Mouse (Mus musculus) layer of hippocampus, postnatal 10 days (tissue): ENCODE data around the gene Eps8. TPM values are rescaled to one million over a fixed set of nuclear protein-coding genes. Genes with fewer than 3 reads are reported as not detected.

Experiments used
- DNase-seq, 2 experiments: peaks; one replicate each; pipeline ENCODE4 v3.0.0; 2021; ENCODE audit warnings: low spot score in 2 of 2
- total RNA-seq, 2 experiments: library from RNA; stranded (reverse); gene quantifications; 2 replicates each; pipeline ENCODE4 v1.2.3; 2021

The Eps8 gene
- total RNA-seq, 2 experiments from 2014 or later = 55.5 to 58.6 TPM

DNA sequence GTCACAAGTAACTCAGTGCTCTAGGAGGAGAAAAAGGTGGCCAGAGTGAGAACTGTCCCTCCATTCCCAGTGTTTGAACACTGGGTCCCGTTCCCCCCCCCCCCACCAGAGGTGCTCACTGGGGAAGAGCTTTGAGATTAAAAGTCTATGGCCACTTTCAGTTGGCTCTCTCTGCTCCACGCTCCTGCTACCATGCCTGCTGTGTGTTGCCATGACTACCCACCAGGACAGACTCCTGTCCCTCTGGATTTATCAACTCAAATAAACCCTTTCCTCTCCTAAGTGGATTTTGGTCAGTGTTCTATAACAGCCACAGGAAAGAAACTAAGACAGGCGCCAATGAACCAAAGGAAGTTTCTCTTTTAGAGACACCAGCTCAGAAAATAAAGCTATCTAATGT, 128.9 kb downstream of the Eps8 start:
- no peak for DNase-seq

DNA sequence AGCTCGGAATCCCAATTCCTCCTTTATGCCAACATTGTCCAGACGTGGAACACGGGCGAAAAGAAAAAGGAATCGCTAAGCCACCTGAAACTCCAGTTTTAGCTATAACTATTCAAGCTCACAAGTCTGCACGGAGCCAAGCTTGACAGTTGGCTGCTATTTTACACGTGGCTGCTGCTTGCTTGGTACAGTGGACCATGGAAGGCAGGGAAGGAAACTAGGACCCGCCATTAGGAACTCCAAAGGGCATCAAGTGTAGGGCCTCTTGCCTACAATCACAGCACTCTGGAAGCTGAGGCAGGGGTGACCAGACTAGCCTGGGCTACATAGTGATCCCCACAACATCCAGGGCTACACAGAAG, 134.4 kb downstream of the Eps8 start:
- no peak for DNase-seq

DNA sequence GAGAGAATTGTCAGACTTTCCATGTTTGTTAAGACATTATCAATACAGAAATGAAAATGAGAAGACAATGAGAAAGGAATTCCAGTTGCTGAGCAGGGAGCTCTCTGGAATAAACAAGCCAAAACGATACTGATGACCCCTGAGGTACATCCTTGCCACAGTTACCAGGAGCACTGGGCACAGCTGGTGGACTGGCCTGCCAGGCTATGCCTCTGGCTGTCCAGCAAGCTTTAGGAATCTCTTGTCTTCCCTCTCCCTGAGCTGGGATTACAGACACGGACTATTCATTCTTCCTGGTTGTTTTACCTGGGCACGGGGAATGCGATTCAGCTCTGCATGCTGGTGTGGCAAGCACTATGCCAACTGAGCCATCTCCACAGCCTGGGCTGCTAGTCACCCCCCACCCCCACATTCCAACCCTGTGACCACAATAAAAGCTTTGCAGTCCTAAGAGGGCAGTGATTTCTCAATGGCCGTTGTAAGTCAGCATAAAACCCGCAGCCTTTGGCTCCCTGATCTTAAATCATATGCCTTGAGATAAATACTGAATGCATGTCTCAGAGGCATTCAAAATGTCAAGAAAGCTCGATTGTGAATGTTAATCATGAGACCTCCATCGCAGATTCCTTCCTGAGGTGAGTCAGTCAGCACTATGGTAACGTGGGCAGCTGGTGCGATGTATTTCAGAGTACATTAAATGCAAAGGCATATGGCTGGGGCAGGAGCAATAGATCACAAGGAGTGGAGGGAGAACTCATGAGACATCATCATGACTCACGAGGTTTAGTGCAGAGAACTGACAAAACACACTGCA, 134.9 kb downstream of the Eps8 start:
- no peak for DNase-seq

DNA sequence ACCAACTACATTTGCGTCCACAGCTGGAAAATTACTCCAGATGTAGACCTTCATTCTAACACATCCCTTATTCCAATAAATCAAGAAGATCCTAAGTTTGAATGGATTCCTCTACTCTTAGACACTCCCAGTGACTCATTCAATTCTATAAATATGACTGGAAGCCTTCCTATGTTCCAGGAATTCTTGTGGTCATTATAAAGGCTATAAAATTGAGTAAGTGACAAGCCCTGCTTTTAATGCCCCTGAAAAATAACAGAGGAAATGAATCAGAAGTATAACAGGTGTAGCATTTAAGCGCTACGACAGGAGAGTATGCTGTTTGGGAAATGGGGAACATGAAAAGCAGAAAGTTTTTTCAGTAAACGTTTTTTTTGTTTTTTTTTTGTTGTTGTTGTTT, 139.8 kb downstream of the Eps8 start:
- DNase-seq = no peak

DNA sequence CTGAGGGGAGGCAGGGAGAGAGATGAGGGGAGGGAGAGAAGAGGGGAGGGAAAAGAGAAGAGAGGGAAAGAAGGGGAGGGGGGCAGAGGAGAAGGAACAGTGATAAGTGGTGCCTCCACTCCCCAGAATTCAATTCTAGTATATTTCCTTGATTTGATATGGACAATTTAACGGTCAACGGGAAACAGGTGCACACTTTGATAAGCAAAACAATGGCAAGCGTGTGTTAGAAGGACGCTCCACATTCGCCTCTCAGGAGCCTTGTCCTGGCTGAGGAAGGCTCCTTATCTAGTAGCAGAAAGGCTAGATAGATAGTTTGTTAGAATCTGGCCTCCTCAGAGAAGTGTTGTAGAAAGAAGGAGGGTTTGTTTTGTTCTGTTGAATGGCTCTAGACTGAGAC, 141.9 kb downstream of the Eps8 start:
- no peak for DNase-seq

DNA sequence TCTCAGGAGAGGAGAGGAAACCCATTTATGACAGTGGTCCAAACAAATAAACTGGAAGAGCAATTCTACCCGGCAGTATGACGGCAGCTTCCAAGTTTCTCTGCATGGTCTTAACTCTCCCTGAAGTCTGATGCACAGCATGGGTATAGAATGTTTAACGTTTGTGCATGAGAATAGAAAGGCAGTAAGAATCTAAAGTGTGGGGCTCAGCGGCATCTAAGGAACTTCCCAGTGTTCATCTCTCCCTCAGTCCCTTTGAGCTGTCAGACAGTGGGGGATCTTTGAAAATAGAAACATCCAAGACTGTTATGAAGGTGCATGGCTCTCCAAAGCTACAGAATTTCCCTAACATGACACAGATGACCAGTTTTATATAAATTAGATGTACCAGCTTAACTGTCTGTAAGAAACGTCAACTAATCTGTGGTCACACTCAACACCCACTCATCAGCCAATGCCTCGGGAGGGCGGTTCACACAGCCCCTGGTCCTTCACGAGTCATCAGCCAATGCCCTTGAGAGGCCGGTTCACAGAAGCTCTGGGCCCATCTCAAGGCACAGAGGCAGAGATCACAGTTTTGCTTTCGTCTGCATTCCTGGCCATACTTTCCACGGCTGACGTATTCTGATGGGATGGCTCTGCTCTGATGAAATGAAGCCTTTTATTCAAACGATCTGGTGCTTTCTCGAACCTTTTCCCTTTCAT, 145.2 kb downstream of the Eps8 start:
- no peak for DNase-seq

DNA sequence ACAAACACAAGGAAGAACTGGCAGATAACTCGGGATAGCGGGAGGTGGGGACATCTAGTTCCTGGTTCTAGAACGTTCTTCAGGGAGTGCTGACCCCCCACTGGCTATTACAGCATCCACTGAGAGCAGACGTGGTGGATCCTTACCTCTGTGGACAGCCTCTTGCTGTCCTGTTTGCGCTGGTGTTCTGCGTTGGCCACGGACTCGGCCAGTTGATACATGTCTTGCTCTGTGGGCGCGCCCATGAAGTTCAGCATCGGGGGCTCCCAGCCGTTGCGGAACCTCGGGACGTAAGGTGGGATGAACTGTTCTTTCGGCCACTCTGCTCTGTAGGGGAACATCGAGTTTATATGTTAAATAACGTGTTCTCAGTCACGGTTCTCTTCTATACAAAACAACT, 145.7 kb downstream of the Eps8 start:
- no peak for DNase-seq

DNA sequence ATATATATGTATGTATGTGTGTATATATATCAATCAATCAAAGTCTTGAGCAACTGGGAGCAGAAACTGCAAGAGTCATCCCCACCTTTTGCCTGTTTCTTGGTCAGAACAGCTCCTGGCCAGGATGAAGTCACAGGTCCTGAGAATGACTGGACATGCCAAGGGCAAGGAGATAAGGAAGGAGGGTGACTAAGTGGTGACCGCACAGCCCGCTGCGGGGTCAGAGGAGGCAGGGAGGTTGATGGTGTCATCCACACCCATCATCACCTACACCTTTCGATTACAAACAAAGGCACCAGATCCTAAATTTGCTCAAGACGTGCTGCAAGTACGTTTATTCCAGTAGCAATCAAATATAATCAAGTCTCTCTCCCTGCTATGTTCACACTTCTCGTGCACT, 148.1 kb downstream of the Eps8 start:
- DNase-seq = no peak

DNA sequence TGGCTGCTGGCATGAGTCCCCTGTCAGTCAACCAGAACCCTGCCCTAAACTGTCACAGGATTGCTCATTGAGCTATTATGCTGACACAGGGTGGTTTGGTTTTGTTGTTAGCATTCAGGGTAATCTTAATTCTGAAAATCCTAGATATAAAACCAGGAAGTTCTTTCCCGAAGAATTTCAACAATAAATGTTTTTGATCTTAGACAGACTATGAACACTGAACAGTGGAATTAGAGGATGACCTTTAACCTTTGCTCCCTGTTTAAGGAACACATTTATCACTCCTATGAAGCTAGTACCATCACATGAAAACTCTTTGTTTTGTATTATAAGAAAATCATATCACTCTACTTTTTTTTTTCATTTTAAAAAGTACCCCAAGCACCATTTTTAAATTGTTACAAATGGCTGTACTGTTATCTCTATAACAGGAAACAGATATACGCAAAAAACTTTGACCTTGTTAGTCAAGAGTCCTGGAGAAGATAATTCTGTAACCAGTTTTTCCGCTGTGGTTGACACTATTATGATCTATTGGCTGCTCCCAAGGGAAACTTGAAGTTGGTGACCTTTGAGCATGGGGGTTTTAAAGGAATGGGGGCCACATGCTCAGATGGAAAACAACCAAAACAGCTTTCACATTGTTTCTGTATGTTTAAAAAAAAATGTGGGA, 149.0 kb downstream of the Eps8 start:
- no peak for DNase-seq

DNA sequence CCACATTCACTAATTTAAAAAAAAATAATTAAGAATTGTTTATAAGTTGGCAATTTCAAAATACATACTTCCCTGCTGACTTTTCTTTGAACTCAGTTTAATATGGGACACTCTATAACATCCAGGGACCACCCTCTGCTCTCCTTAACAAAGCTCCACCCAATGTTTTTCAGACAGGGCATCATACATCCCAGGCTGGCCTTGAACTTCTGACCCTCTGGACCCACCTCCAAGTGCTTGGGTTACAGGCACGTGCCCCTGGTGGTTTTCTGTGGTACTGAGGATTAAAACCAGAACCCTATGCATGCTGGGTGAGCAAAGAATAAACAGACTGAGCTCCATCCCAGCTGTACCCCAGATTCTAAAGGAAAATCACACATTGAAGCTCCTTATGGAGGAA, 150.6 kb downstream of the Eps8 start:
- no peak for DNase-seq

DNA sequence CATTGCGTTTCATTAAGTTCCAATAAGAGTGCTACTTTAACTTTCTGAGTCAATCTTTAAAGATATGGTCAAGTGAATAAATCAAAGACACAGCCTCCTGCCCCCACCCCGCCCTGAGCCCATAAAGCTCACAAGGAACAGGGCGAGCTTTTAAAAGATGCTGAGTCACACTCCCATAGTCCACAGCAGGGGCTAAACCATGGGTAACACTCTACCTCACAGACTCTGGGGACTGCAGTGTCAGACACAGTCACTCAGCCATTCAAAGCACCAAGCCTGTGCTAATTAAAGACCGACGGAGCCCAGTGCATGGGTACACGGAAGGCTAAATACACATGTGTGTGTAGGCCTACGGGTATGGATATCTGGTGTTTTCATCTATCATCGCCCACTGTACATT, 151.2 kb downstream of the Eps8 start:
- no peak for DNase-seq

DNA sequence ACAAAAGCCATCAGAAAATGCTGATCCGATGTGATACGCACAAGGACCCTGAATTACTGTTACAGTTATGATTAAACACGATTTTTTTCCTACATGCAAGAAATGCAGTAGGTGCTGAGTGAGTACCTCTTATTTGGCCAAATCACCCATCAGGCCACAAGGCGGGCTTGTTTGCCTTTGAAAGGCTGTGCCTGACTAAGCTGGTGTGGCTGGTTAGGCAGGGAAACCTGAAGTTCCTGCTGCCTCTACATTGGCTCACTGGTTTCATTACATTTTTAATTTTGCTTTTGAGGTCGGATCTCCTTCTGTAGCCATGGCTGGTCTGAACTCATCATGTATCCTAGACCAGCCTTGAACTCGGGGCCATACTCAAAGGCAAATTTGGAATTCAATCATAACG, 151.7 kb downstream of the Eps8 start:
- DNase-seq = no peak

DNA sequence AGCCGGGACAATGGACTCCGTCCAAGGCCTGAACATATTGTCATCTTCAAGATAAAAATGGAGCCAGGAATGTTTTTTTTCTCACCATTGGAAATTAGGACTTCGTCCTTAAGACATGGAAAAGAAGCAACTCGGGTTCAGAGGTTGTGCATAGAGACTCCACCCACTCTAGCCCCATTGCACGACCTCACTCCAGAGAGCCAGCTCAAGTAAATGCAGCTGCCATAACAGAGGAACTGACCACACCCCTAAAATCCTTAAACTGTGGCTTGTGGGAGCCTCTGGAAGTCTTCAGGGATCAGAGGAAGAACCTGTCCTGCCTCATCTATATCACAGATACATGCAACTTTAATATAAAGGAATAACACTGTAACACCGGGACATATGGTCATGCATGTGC, 155.9 kb downstream of the Eps8 start:
- no peak for DNase-seq

DNA sequence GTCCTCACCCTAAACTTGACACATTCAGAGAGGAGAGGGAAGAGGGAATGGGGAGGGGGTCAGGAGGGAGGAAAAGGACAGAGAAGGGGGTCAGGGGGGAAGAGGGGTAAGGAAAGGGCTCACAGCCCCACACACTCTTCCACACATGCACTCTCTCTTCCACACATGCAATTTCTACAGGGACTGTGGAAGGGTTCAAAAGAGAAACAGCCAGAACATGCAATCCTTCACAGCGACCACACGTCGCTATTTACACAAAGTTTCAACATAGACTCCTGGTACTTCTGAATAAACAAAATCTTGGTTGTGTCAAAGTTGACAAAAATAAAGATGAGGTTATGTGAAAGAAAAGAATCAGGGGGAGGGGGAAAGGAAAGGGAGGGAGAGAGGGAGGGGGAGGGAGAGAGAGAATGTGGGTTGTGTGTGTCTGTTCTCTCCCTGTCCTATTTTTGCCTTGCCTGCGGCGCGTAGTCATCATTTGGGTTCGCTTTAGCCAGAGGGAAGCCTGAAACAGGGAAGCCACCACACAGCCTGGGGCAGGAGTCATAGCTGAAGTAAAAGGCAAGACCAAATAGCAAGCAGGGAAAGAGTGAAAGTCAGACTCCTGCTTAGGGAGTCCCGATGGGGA, 157.4 kb downstream of the Eps8 start:
- no peak for DNase-seq

DNA sequence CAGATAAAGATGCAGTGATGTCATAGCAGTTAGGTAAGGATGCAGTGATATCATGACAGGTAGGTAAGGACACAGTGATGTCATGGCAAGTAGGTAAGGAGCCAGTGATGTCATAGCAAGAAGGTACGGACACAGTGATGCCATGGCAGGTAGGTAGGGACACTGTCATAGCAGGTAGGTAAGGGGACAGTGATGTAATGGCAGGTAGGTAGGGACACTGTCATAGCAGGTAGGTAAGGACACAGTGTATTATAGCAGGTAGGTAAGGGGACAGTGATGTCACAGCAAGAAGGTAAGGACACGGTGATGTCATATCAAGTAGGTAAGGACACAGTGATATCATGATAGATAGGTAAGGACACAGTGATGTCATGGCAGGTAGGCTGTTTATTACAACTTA, 158.1 kb downstream of the Eps8 start:
- no peak for DNase-seq

DNA sequence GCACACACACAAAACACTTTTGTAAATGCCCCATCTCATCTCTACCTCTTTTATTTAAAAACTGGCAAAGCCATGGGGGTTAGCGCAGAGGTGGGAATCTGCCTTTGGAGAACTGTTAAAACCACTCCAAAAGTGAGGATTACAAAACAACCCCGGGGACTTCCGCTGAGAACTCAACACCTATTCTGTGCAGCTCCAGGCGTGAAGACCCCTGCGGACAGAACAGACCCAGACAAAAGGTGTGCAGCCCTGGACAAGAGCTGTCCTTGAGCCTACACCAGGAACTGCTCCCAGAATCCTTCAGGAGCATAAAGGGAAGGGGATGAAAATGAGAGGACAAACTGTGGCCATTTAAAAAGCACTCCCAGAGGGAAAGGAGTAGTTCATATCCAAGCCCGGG, 159.4 kb downstream of the Eps8 start:
- DNase-seq = no peak

DNA sequence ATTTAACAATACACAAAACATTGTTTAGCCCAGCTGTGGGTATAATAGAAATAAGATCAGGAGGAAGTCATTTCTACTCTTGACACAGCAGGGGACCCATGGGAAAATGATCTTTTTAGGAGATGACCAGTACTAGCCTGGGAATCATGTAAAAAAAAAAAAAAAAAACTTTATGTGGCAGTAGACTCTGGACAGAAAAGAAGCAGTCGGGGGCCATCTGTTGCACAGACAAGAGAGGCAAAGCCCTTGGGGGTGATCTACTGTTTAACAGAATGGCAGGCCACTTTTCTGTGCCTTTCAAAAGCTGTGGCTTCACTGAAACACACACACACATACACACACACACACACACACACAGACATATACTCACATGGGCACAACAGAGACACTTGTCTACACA, 159.9 kb downstream of the Eps8 start:
- no peak for DNase-seq

DNA sequence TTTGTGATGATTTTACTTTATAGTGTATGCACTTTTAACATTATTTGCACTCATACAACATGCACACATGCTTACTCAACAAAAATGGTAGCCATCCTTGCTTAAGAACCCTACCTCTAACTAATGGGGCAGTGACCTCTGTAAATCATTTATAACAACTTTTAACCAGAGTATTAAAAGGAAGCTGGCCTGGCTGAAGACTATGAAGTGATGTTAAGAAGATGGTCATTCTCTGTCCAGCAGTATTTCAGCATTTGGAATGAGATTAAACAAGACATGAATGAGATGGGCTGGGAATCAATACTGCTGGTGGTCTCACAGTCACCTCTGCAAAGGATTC, 160.6 kb downstream of the Eps8 start:
- DNase-seq = no peak

DNA sequence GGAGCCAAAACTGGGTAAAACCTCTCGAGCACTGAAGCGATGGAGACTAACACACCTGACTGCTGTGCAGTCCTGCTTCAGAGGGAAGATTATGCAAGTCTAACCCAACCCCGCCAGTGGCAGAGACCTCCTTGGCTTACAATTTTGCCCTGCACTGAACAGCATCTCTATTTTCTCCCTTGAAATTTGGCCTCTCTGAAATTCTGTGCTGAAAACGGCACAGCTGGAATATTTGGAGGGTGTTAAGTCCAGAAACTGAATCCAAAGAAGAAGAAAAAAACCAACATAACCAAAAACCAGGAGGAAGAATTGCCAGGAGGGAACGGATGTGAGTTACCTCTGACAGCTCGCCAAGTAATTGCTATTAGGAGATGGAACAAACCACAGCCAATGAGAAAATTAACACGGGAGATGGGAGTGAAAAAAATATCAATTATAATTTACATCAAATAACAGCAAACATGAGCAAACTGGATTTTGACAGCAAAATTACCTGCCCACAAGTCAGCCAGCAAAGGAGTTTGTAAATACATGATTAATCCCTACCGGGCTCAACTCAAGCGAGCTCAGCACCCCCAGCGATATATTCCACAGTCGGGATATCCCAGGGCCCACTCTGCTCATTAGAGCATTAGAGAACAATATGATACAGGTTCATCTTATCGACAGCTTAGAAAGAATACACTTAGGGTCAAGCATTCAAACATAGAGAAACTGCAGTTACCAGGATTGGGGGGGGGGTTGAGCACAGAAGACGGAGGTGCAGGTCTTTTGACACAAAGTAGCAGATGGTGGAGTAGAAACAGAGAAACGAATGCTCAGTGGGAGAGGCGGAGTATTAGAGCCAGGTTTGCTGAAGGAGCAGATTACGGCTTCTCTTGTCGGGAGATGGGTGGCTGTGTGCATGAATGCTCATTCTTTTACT, 161.2 kb downstream of the Eps8 start:
- DNase-seq = no peak

DNA sequence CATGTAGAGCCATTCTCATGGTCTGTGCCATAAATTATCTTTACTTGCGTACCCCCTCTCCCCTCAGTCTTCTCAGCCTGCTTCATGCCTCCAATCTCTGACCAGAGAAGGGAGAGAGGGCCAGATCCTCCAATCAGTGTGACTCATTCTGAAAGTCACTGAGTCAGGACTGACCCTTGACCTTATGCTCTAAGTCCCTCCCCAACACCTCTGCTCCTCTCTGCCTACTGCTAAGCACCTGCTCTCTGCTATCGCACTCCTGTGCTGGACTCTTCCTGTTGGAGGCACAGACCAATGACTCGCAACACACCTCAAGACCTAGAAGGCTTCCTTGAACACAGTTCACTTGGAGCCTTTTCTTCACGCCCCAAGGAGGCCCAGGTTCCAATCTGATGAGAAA, 162.1 kb downstream of the Eps8 start:
- no peak for DNase-seq

DNA sequence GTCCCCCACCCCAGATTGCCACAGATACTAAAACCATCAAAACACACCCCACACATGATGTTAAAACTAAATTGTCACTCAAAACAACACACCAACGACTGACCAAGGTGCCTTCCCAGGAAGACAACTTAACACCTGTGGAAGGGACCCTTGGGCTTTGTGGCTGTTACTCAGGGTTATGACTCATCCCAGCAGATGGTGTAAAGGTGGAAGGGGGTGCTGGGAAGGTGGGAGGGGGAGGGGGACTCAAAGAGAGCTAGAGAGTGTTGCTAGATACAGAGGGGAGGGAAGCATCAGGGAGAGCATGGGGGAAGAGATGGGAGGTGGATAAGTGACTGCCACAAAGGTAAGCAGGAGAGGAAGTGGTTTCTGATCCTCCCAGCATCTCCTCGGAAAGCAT, 163.0 kb downstream of the Eps8 start:
- DNase-seq = no peak
